Mouse (Mus musculus): ENCODE measurements around the gene Sass6. TPM values are rescaled to one million over a fixed set of nuclear protein-coding genes. Genes with fewer than 3 reads are reported as not detected.
A peak's percentile ranks its signal among the peaks of the same experiment; 100 is the strongest.
"Not testable (repeated sequence)": the region's sequence is repeated elsewhere in the genome, so short reads cannot be mapped to it uniquely, and the experiment has no call there.

Gene Sass6
- polyA plus RNA-seq, 1 experiment from 2014 or later, result 18.8 TPM

GRCm38 (mm10) chr3:116652033-116652446, 57.3 kb downstream of the Sass6 start:
- Histone ChIP-seq H3K27me3 (replicated peaks; ENCODE audit: control insufficient read depth, insufficient read depth, low read length) (no peaks in the 10 kb centered on the region), H3K36me3 (ENCODE audit: control insufficient read depth, insufficient read depth, low read length) (peaks cover 29% of the 10 kb centered on the region), H3K9me3 (ENCODE audit: control insufficient read depth, low read length) (no peaks in the 10 kb centered on the region), H3K4me3 (ENCODE audit: low read depth, low read length) (no peak overlapping the region), H3K4me1 (replicated peaks; ENCODE audit: control insufficient read depth, insufficient read depth, low read length) (no peaks in the 10 kb centered on the region), H3K4me2 (ENCODE audit: low read length) (no peak overlapping the region), H3K27ac (ENCODE audit: low read depth) (no peak overlapping the region), H3K9ac (ENCODE audit: low read length) (no peak overlapping the region)
- no peak for DNase-seq (ENCODE audit: low spot score)
- no peak for ATAC-seq (replicated peaks; ENCODE audit: low FRiP score, low TSS enrichment, low read depth)
- WGBS, result 70% methylated on average over 3 of the region's 3 CpGs

- Histone ChIP-seq H3K27ac (ENCODE audit: low read depth) (no peak overlapping the region), H3K4me3 (ENCODE audit: low read depth, low read length) (no peak overlapping the region), H3K9me3 (ENCODE audit: control insufficient read depth, low read length) (no peaks in the 10 kb centered on the region), H3K4me2 (ENCODE audit: low read length) (no peak overlapping the region), H3K36me3 (ENCODE audit: control insufficient read depth, insufficient read depth, low read length) (peaks cover 20% of the 10 kb centered on the region), H3K27me3 (replicated peaks; ENCODE audit: control insufficient read depth, insufficient read depth, low read length) (no peaks in the 10 kb centered on the region), H3K9ac (ENCODE audit: low read length) (no peak overlapping the region), H3K4me1 (replicated peaks; ENCODE audit: control insufficient read depth, insufficient read depth, low read length) (no peaks in the 10 kb centered on the region; the same call in 1 of the 2 replicates)
- 69% methylated on average over 5 of the region's 5 CpGs for WGBS
- ATAC-seq (replicated peaks; ENCODE audit: low FRiP score, low TSS enrichment, low read depth) (no peak), DNase-seq (ENCODE audit: low spot score) (no peak)
Measured at GRCm38 (mm10) chr3:116653278-116653945, 58.6 kb downstream of the Sass6 start.

GRCm38 (mm10) chr3:116654051-116654450, 59.3 kb downstream of the Sass6 start:
- H3K9me3 ChIP-seq (ENCODE audit: control insufficient read depth, low read length); H3K4me2 ChIP-seq (ENCODE audit: low read length); DNase-seq (ENCODE audit: low spot score); H3K9ac ChIP-seq (ENCODE audit: low read length); H3K4me3 ChIP-seq (ENCODE audit: low read depth, low read length); H3K27ac ChIP-seq (ENCODE audit: low read depth); H3K4me1 ChIP-seq (replicated peaks; ENCODE audit: control insufficient read depth, insufficient read depth, low read length); ATAC-seq (replicated peaks; ENCODE audit: low FRiP score, low TSS enrichment, low read depth); H3K27me3 ChIP-seq (replicated peaks; ENCODE audit: control insufficient read depth, insufficient read depth, low read length): not testable (repeated sequence)
- 96% methylated on average over 11 of the region's 11 CpGs for WGBS
- H3K36me3 ChIP-seq (ENCODE audit: control insufficient read depth, insufficient read depth, low read length), result peaks cover 15% of the 10 kb centered on the region

- ATAC-seq (replicated peaks; ENCODE audit: low FRiP score, low TSS enrichment, low read depth) (no peak), DNase-seq (ENCODE audit: low spot score) (no peak)
- Histone ChIP-seq H3K36me3 (ENCODE audit: control insufficient read depth, insufficient read depth, low read length) (no peaks in the 10 kb centered on the region), H3K4me1 (replicated peaks; ENCODE audit: control insufficient read depth, insufficient read depth, low read length) (peaks cover 6% of the 10 kb centered on the region; the same call in 1 of the 2 replicates), H3K9me3 (ENCODE audit: control insufficient read depth, low read length) (no peaks in the 10 kb centered on the region), H3K4me2 (ENCODE audit: low read length) (no peak overlapping the region), H3K27ac (ENCODE audit: low read depth) (no peak overlapping the region), H3K9ac (ENCODE audit: low read length) (no peak overlapping the region), H3K27me3 (replicated peaks; ENCODE audit: control insufficient read depth, insufficient read depth, low read length) (no peaks in the 10 kb centered on the region), H3K4me3 (ENCODE audit: low read depth, low read length) (no peak overlapping the region)
- 63% methylated on average over 7 of the region's 7 CpGs for WGBS
Measured at GRCm38 (mm10) chr3:116656184-116656965, 61.6 kb downstream of the Sass6 start.

GRCm38 (mm10) chr3:116658928-116659565, 64.3 kb downstream of the Sass6 start:
- H3K36me3 ChIP-seq (ENCODE audit: control insufficient read depth, insufficient read depth, low read length), result no peaks in the 10 kb centered on the region
- H3K4me2 ChIP-seq (ENCODE audit: low read length), result no peak overlapping the region
- H3K9ac ChIP-seq (ENCODE audit: low read length), result no peak overlapping the region
- H3K9me3 ChIP-seq (ENCODE audit: control insufficient read depth, low read length), result no peaks in the 10 kb centered on the region
- WGBS, result 84% methylated on average over 15 of the region's 15 CpGs
- H3K4me1 ChIP-seq (replicated peaks; ENCODE audit: control insufficient read depth, insufficient read depth, low read length), result peaks cover 10% of the 10 kb centered on the region; the same call in 1 of the 2 replicates
- ATAC-seq (replicated peaks; ENCODE audit: low FRiP score, low TSS enrichment, low read depth) (no peak), DNase-seq (ENCODE audit: low spot score) (no peak)
- no peak overlapping the region for H3K4me3 ChIP-seq (ENCODE audit: low read depth, low read length)
- no peak overlapping the region for H3K27ac ChIP-seq (ENCODE audit: low read depth)
- H3K27me3 ChIP-seq (replicated peaks; ENCODE audit: control insufficient read depth, insufficient read depth, low read length), result no peaks in the 10 kb centered on the region

- no peaks in the 10 kb centered on the region for H3K9me3 ChIP-seq (ENCODE audit: control insufficient read depth, low read length)
- no peaks in the 10 kb centered on the region for H3K27me3 ChIP-seq (replicated peaks; ENCODE audit: control insufficient read depth, insufficient read depth, low read length)
- ATAC-seq (replicated peaks; ENCODE audit: low FRiP score, low TSS enrichment, low read depth) (no peak), DNase-seq (ENCODE audit: low spot score) (no peak)
- no peak overlapping the region for H3K9ac ChIP-seq (ENCODE audit: low read length)
- peaks cover 10% of the 10 kb centered on the region; the same call in 1 of the 2 replicates for H3K4me1 ChIP-seq (replicated peaks; ENCODE audit: control insufficient read depth, insufficient read depth, low read length)
- 84% methylated on average over 13 of the region's 13 CpGs for WGBS
- H3K4me3 ChIP-seq (ENCODE audit: low read depth, low read length), result no peak overlapping the region
- no peak overlapping the region for H3K27ac ChIP-seq (ENCODE audit: low read depth)
- H3K36me3 ChIP-seq (ENCODE audit: control insufficient read depth, insufficient read depth, low read length), result no peaks in the 10 kb centered on the region
- no peak overlapping the region for H3K4me2 ChIP-seq (ENCODE audit: low read length)
Measured at GRCm38 (mm10) chr3:116659856-116660430, 65.2 kb downstream of the Sass6 start.

GRCm38 (mm10) chr3:116661288-116661869, 66.6 kb downstream of the Sass6 start:
- H3K27ac ChIP-seq (ENCODE audit: low read depth), result peak overlapping the region; percentile 89
- H3K4me1 ChIP-seq (replicated peaks; ENCODE audit: control insufficient read depth, insufficient read depth, low read length), result peaks cover 10% of the 10 kb centered on the region; the same call in 1 of the 2 replicates
- H3K36me3 ChIP-seq (ENCODE audit: control insufficient read depth, insufficient read depth, low read length), result no peaks in the 10 kb centered on the region
- peak overlapping the region; percentile 89 for H3K9ac ChIP-seq (ENCODE audit: low read length)
- no peak for DNase-seq (ENCODE audit: low spot score)
- no peaks in the 10 kb centered on the region for H3K27me3 ChIP-seq (replicated peaks; ENCODE audit: control insufficient read depth, insufficient read depth, low read length)
- no peaks in the 10 kb centered on the region for H3K9me3 ChIP-seq (ENCODE audit: control insufficient read depth, low read length)
- ATAC-seq (replicated peaks; ENCODE audit: low FRiP score, low TSS enrichment, low read depth), result no peak
- H3K4me2 ChIP-seq (ENCODE audit: low read length), result peak overlapping the region; percentile 83
- 4% methylated on average over 16 of the region's 16 CpGs for WGBS
- H3K4me3 ChIP-seq (ENCODE audit: low read depth, low read length), result peak overlapping the region; percentile 88

- no peaks in the 10 kb centered on the region for H3K27me3 ChIP-seq (replicated peaks; ENCODE audit: control insufficient read depth, insufficient read depth, low read length)
- H3K27ac ChIP-seq (ENCODE audit: low read depth), result peak overlapping the region; percentile 89
- peak overlapping the region; percentile 83 for H3K4me2 ChIP-seq (ENCODE audit: low read length)
- peaks cover 10% of the 10 kb centered on the region; the same call in 1 of the 2 replicates for H3K4me1 ChIP-seq (replicated peaks; ENCODE audit: control insufficient read depth, insufficient read depth, low read length)
- DNase-seq (ENCODE audit: low spot score), result no peak
- H3K9me3 ChIP-seq (ENCODE audit: control insufficient read depth, low read length), result no peaks in the 10 kb centered on the region
- no peaks in the 10 kb centered on the region for H3K36me3 ChIP-seq (ENCODE audit: control insufficient read depth, insufficient read depth, low read length)
- ATAC-seq (replicated peaks; ENCODE audit: low FRiP score, low TSS enrichment, low read depth), result peak; percentile 87
- WGBS, result 0% methylated on average over 60 of the region's 68 CpGs
- peak overlapping the region; percentile 89 for H3K9ac ChIP-seq (ENCODE audit: low read length)
- peak overlapping the region; percentile 88 for H3K4me3 ChIP-seq (ENCODE audit: low read depth, low read length)
Measured at GRCm38 (mm10) chr3:116661870-116662414, 67.2 kb downstream of the Sass6 start.
